Mouse (Mus musculus) bone marrow, adult 2 months (tissue): ENCODE results near the gene Zfp652. TPM values are rescaled to one million over a fixed set of nuclear protein-coding genes. Genes with fewer than 3 reads are reported as not detected.
A peak's percentile ranks its signal among the peaks of the same experiment; 100 is the strongest.

Source experiments
- H3K27ac ChIP-seq: fragments of 200-500 bp; 2 replicates; pipeline ENCODE4 v1.5.1; 2012; ENCODE audit warnings: low read depth, mild to moderate bottlenecking, control low read depth, inconsistent platforms, low read length; ENCODE audit not compliant: control insufficient read depth, poor library complexity, insufficient read depth
- H3K4me1 ChIP-seq: fragments of 200-500 bp; 2 replicates; pipeline ENCODE4 v1.6.1; 2011; ENCODE audit warnings: low read length; ENCODE audit not compliant: control insufficient read depth, insufficient read depth
- H3K4me3 ChIP-seq: fragments of 200-500 bp; replicated peaks from 2 replicates; pipeline ENCODE3; 2011; ENCODE audit warnings: mild to moderate bottlenecking, low read depth, low read length, control low read depth; ENCODE audit not compliant: control insufficient read depth
- CTCF ChIP-seq: fragments of 200-500 bp; IDR thresholded peaks from 2 replicates; pipeline ENCODE4 v1.5.1; 2011; ENCODE audit warnings: low read length, control low read depth; ENCODE audit not compliant: control insufficient read depth, insufficient read depth
- POLR2A ChIP-seq: fragments of 200-500 bp; IDR thresholded peaks from 2 replicates; pipeline ENCODE4 v1.6.1; 2011; ENCODE audit warnings: low read depth, mild to moderate bottlenecking, control low read depth, low read length, borderline replicate concordance; ENCODE audit not compliant: control insufficient read depth
- WGBS: fragments of 180-500 bp; shearing (Covaris S2); methylation state at CpG from one replicate; pipeline ENCODE4 v1.1.7; 2018; 5-methylcytosine and 5-hydroxymethylcytosine counted together
- polyA plus RNA-seq: library from polyadenylated mRNA; stranded (reverse); fragments of >200 nt; gene quantifications from 2 replicates; pipeline ENCODE4 v1.2.4, GENCODE M21; 2011; ENCODE audit warnings: low replicate concordance; ENCODE audit not compliant: missing spikeins, insufficient read depth, insufficient read length

Gene Zfp652
- polyA plus RNA-seq, 1 experiment, result 24.5 TPM

DNA sequence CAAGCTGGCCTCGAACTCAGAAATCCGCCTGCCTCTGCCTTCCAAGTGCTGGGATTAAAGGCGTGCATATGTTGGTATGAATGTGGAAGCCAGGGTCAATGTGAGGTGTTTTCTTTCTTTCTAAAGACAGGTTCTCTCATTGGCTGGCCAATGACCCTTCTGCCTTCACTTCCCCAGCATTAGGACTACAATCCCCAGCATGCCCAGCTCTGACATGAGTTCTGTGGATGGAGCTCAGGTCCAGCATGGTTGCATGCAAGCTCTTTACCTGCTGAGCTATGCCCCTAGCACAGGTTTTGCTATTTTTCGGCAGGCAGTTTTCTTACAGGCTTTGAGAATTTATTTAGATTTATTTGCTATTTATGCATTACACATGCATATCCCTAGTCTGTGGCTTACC is 144.8 kb downstream of the Zfp652 start:
- 80% methylated on average over 4 of the region's 4 CpGs for WGBS
- H3K4me1 ChIP-seq, result peaks cover 1% of the 10 kb centered on the region; the same call in 1 of the 2 replicates
- H3K4me3 ChIP-seq, result no peak overlapping the region

DNA sequence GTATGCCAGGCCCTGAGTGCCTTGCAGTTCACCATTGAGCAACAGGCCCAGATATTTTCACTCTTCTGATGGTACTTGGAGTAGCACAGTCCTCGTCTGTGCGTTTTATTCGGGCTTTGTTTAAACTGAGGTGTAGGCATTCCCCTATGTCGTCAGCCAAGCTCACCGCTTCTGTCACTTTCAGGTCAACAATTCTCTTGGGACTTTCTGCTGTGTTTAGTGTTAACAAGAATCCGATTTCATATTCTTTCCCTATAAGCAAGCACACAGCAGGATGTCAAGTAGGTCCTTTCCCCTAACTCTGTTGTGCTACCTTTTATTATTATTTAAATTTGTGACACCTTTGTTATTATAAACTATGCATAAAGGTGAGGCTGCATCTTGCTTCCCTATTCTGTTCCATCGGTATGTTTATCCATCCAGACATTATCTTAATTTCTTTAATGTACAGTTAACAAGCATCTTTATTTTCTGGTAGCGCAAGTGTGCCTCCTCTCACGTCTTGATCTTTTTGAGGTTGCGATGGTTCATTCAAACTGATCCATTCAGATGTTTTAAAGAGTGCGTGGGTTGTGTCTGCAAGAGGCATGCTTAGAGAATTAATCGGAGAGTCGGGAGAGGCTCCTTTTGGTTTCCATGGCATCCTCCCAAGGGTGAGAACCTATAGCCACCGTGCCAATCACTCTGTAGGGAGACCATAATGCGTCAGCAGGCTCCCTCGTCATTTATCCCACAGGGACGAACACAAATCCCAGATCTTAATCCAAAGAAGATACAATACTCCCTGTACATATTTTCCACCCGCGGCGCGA is 145.4 kb downstream of the Zfp652 start:
- 30% methylated on average over 21 of the region's 21 CpGs for WGBS
- Histone ChIP-seq H3K27ac (peak overlapping the region; percentile 36), H3K4me1 (peaks cover 1% of the 10 kb centered on the region; the same call in 1 of the 2 replicates), H3K4me3 (peak overlapping the region; percentile 83)
- TF ChIP-seq POLR2A, result no peak
- no peak for TF ChIP-seq CTCF

More for the DNA sequence above, 144.8 kb downstream of the Zfp652 start:
- TF ChIP-seq POLR2A (no peak), CTCF (no peak)
- H3K27ac ChIP-seq, result no peak overlapping the region

DNA sequence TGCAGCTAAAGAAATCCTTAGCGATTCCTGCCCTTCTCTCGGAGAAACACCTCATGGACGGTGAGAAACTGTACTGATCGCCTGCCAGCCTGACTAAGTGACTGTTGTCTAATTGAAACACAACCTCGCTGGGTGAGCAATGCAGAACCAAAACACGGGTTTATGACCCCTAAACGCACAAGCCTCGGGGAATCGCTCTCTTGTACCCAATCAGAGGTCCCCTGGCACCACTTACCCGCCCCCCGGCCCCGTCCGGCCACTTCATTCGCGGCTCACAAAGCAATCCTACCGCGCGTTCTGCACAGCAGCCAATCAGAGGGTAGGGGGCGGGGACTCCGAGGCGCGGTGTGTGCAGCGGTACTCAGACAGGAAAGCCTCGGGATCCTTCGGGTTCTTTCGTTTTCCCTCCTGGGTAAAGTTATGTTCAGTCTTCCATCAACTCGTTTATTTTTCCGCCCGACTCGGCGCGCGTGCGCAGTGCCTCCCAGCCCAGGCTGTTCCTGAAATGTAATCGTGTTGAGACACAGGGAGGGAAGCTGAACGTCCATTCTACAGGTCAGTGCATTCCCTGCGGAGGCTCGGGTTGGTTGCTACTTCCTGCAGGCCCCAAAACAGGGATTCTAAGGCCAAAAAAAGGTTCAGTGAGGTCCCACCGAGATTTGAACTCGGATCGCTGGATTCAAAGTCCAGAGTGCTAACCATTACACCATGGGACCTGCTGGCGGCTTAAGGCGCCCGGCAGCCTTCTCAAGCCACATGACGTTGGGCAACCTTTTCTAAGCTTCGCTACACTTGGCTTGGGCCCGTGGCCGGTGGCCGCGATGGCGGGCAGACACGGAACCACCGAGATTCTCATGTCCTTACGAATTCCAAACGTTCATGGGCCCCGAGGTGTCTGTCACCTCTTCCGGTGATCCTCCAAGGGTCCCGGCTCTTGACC is 146.3 kb downstream of the Zfp652 start:
- Histone ChIP-seq H3K27ac (peak overlapping the region; percentile 96), H3K4me1 (peaks cover 1% of the 10 kb centered on the region; the same call in 1 of the 2 replicates), H3K4me3 (peak overlapping the region; percentile 83)
- no peak for TF ChIP-seq POLR2A
- no peak for TF ChIP-seq CTCF
- WGBS, result under 1% methylated on average over 58 of the region's 58 CpGs

DNA sequence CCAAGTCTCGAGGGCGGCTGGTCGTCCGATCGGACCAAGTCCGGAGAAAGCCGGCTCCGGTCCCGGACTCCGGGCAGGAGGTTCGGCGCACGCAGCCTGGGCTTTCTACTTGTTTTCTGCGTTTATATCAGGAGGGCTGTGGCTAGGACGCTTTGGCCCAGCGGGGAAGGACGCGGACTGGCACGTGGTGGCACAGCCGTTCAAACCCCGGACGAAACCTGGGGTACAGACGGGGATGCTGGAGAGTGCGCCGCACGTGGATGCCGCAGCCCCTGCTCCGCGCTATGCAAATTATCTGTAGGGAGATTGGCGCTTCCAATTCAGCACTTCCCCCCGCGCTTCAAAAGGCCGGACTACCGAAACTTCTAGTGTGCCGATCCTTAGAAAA is 147.0 kb downstream of the Zfp652 start:
- TF ChIP-seq CTCF (no peak), POLR2A (peak; percentile 49; the same call in 1 of the 2 replicates)
- WGBS, result under 1% methylated on average over 35 of the region's 35 CpGs

DNA sequence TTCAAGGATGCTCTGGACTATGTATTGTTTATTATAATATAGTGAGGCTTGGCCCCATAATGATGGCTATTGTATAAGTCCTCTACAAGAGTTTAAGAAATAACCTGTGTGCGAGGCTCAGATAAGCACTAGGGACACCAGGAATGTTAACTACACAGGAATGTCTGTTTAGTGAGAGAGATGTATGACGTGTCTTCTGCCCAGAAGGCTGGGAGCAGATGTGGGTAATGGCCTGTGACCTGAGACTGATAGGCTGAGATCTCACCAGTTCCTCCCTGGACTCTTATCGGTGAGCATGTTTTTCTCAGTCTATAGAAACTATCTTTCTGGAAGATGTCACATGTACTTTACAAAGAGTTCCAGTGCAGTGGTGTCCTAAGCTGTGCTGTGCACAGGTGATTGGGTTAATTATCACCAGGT is 147.6 kb downstream of the Zfp652 start:
- no peak for TF ChIP-seq CTCF
- no peak for TF ChIP-seq POLR2A
- Histone ChIP-seq H3K4me3 (peak overlapping the region; percentile 83), H3K27ac (peak overlapping the region; percentile 96; the same call in 1 of the 2 replicates), H3K4me1 (peaks cover 1% of the 10 kb centered on the region; the same call in 1 of the 2 replicates)
- WGBS, result 35% methylated on average over 3 of the region's 3 CpGs

More for the DNA sequence above, 147.0 kb downstream of the Zfp652 start:
- H3K4me3 ChIP-seq, result peak overlapping the region; percentile 83
- H3K27ac ChIP-seq, result peak overlapping the region; percentile 96
- H3K4me1 ChIP-seq, result peaks cover 1% of the 10 kb centered on the region; the same call in 1 of the 2 replicates

DNA sequence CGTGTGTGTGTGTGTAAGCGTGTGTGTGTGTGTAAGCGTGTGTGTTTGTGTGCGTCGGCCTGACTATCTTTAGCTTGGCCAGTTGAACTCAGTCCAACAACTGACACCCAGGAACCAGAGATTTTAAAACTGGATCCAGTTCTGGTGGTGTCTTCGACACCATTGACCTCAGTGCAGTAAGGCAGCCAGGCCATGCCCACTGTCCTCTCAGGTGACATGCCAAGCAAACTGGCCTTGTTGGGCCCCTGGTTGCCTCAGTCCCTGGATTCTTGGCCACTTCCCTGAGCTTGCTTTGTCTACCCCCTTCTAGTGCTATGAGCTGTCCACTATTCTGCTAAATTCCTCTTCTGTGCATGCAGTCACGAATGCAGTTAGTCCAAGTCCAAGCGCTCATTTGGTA is 148.9 kb downstream of the Zfp652 start:
- no peak overlapping the region for H3K27ac ChIP-seq
- TF ChIP-seq POLR2A (no peak), CTCF (no peak)
- 75% methylated on average over 8 of the region's 8 CpGs for WGBS

DNA sequence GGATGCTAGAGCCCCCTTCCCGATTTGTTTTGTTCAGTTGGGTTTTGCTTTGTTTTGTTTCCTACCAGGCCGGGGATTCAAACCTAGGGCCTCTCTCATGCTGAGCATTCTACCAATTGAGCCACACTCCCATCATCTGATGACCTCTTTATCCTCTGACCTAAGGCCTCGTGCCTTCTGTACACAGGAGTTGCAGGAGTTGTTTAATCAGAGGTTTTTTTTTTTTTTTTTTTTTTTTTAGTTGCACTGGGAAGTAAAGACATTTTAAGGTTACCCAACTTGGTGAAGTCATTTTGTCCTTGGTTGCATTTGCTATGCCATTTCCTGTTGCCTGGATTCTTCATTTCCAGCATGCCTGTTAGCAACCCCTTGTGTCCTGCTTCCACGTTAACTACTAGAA is 157.0 kb downstream of the Zfp652 start:
- no peaks in the 10 kb centered on the region for H3K4me1 ChIP-seq
- no peak for TF ChIP-seq CTCF
- no peak for TF ChIP-seq POLR2A
- H3K27ac ChIP-seq, result no peak overlapping the region
- no peak overlapping the region for H3K4me3 ChIP-seq
- WGBS, result 55% methylated on average over 4 of the region's 4 CpGs

More for the DNA sequence above, 148.9 kb downstream of the Zfp652 start:
- Histone ChIP-seq H3K4me3 (no peak overlapping the region), H3K4me1 (peaks cover 1% of the 10 kb centered on the region; the same call in 1 of the 2 replicates)
